Mouse (Mus musculus) heart, embryonic 14.5 days (tissue): Measurements from ENCODE around the gene Prickle2. TPM values are rescaled to one million over a fixed set of nuclear protein-coding genes. Genes with fewer than 3 reads are reported as not detected.

Experiments used
- ATAC-seq: fragments of 200-750 bp; cut with Nextera tagmentation; 2 replicates; pipeline ENCODE4 v1.8.0; 2017; ENCODE audit warnings: low read depth, moderate TSS enrichment; ENCODE audit not compliant: insufficient number of reproducible peaks, insufficient read depth, low FRiP score
- H3K27ac ChIP-seq, 2 experiments: fragments of 200-500 bp in 1 of 2; fragments of 300-500 bp in 1 of 2; sonication (generic) in 1 of 2; replicated peaks in 1 of 2; 2 replicates each; pipeline ENCODE4 v1.5.1; 2012 to 2014; ENCODE audit warnings: low read depth in 2 of 2, low read length in 2 of 2, control low read depth in 1 of 2, mild to moderate bottlenecking in 1 of 2, mixed read lengths in 1 of 2; ENCODE audit not compliant: control insufficient read depth in 1 of 2, insufficient read depth in 1 of 2
- H3K27me3 ChIP-seq: fragments of 300-500 bp; sonication (generic); 2 replicates; pipeline ENCODE4 v1.6.1; 2014; ENCODE audit warnings: mild to moderate bottlenecking, low read length, control low read depth; ENCODE audit not compliant: control insufficient read depth, insufficient read depth
- H3K36me3 ChIP-seq: fragments of 300-500 bp; sonication (generic); 2 replicates; pipeline ENCODE4 v1.6.1; 2014; ENCODE audit warnings: mild to moderate bottlenecking, control low read depth, low read length, mixed read lengths; ENCODE audit not compliant: control insufficient read depth, insufficient read depth
- H3K4me1 ChIP-seq, 2 experiments: fragments of 200-500 bp in 1 of 2; fragments of 300-500 bp in 1 of 2; sonication (generic) in 1 of 2; 2 replicates each; pipeline ENCODE4 v1.6.1; 2012 to 2014; ENCODE audit warnings: low read length in 2 of 2, control low read depth in 1 of 2, mixed read lengths in 1 of 2; ENCODE audit not compliant: control insufficient read depth in 2 of 2, insufficient read depth in 2 of 2
- H3K4me2 ChIP-seq: fragments of 300-500 bp; sonication (generic); 2 replicates; pipeline ENCODE4 v1.6.1; 2014; ENCODE audit warnings: mild to moderate bottlenecking, low read length
- H3K4me3 ChIP-seq, 2 experiments: fragments of 200-500 bp in 1 of 2; fragments of 300-500 bp in 1 of 2; sonication (generic) in 1 of 2; 2 replicates each; pipeline ENCODE4 v1.5.1; 2012 to 2014; ENCODE audit warnings: low read length in 2 of 2, mild to moderate bottlenecking in 2 of 2, control low read depth in 1 of 2, low read depth in 1 of 2, moderate library complexity in 1 of 2; ENCODE audit not compliant: control insufficient read depth in 1 of 2, insufficient read depth in 1 of 2
- H3K9ac ChIP-seq: fragments of 300-500 bp; sonication (generic); 2 replicates; pipeline ENCODE4 v1.6.1; 2014; ENCODE audit warnings: mild to moderate bottlenecking, low read length
- H3K9me3 ChIP-seq: fragments of 300-500 bp; sonication (generic); 2 replicates; pipeline ENCODE4 v1.6.1; 2016; ENCODE audit warnings: low read length, control low read depth; ENCODE audit not compliant: control insufficient read depth
- WGBS: fragments of 180-500 bp; shearing (Covaris S2); extraction: QIAGEN DNeasy Blood & Tissue Kit; methylation state at CpG from one replicate; pipeline ENCODE4 v1.1.7; 2014; 5-methylcytosine and 5-hydroxymethylcytosine counted together
- polyA plus RNA-seq: library from polyadenylated mRNA; unstranded; fragments of >200 nt; fragmentation: Nextera tagmentation; extraction: Ambion mirVana; gene quantifications from 2 replicates; pipeline ENCODE4 v1.2.1, GENCODE M21; 2014

Prickle2 gene
- polyA plus RNA-seq, 1 experiment from 2014 or later: 5.8 TPM

DNA sequence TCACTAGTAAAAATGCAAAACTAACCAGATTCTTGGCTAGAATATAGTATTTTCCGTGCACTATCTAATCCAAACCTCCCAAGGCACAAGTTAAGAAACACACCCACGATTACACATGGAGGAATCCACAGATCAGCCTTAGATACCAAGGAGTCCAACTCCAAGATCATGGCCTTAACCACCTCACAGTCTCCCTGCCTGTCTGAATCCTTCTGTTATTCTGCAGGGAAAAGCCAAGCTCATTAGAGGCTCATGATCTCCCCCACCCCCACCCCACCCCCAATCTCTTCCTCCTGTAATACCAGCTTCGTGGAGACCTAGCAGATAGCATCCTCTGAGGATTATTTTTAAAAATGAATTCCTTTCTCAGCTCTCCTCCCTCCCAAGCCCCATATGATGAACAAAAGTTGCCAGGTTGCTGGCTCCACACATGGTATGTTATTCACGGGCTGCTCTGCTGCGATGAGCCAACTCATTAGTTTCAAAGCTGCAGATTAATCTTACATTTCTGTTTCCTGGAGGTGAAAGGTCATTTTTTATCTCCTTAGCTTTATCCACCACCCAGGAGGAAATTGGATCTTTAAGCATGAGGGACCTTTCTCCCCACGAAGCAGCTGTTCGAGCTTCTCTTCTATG lies 21.5 kb upstream of the Prickle2 start:
- H3K27ac ChIP-seq: no peak overlapping the region
- H3K9ac ChIP-seq: no peak overlapping the region
- 19% methylated on average over 7 of the region's 7 CpGs for WGBS
- no peaks in the 10 kb centered on the region for H3K9me3 ChIP-seq
- no peaks in the 10 kb centered on the region for H3K36me3 ChIP-seq
- no peak overlapping the region for H3K4me2 ChIP-seq
- no peak for ATAC-seq
- no peaks in the 10 kb centered on the region for H3K27me3 ChIP-seq
- no peak overlapping the region for H3K4me3 ChIP-seq
- H3K4me1 ChIP-seq: peaks cover 3 to 4% of the 10 kb centered on the region in 2 experiments; a peak in 1 of 4 replicates

DNA sequence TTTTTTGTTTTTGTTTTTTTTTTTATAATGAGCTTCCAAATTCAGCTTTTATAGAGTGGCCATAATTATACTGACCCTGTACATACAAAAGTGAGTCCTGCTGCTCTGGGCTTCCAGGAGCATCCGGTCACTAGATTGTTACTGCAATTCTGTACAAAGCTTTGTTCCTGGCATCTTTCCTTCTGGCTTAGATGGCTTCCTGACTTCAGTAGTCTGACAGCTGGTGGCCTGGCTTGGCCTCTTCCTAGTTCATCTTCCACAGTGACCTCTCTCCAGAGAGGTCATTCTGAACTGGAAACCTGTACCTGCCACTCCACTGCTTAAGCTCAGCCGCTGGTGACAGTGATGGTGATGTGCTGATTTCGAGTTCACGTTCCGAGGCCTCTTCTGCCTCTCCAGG lies 20.2 kb upstream of the Prickle2 start:
- H3K4me2 ChIP-seq: no peak overlapping the region
- H3K9ac ChIP-seq: no peak overlapping the region
- H3K27me3 ChIP-seq: no peaks in the 10 kb centered on the region
- no peak overlapping the region for H3K27ac ChIP-seq
- no peaks in the 10 kb centered on the region for H3K9me3 ChIP-seq
- H3K4me3 ChIP-seq: no peak overlapping the region
- H3K4me1 ChIP-seq: peaks cover 3 to 4% of the 10 kb centered on the region in 2 experiments; a peak in 1 of 4 replicates
- 63% methylated on average over 5 of the region's 5 CpGs for WGBS
- no peak for ATAC-seq
- H3K36me3 ChIP-seq: no peaks in the 10 kb centered on the region

DNA sequence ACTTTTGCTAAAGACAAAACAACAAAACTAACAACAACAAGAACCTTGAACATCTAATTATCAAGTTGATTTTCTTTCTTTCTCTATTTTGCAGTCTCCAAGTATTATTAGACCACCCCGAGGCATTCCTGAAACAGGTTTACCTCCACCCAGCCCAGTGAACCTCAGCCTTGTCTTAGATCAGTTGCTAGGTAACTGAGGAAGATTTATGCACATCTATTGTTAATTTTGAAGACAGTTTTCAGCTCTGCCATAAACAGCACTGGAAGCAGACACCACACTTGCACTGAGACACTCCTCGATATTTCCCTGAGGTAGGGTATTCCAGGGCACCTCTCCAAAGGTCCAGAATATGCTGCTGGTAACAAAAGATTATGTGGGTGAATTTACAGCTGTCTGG lies 18.4 kb upstream of the Prickle2 start:
- Histone ChIP-seq H3K36me3 (no peaks in the 10 kb centered on the region), H3K27ac (no peak overlapping the region), H3K9ac (no peak overlapping the region), H3K9me3 (no peaks in the 10 kb centered on the region), H3K27me3 (no peaks in the 10 kb centered on the region), H3K4me2 (no peak overlapping the region), H3K4me3 (no peak overlapping the region), H3K4me1 (peaks cover 3 to 4% of the 10 kb centered on the region in 2 experiments; a peak in 1 of 4 replicates)
- 80% methylated on average over 2 of the region's 2 CpGs for WGBS
- no peak for ATAC-seq

DNA sequence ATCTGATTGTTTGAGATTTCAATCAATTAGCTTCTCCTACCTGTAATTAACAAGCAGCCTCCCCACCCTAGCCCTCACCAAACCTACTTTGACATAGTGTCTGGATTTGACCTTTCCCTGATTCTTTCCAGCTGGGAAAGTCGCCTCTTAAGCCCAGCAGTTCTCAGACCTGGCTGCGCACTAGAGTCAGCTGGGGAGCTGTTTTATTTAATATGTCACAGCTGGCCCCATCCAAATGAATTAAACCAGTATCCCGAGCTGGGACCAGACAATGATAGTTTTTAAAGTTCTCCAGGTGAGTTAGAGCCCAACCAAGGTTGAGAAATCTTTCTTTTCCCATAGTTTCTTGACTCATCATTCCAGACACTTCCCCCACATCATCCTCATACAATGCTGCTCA lies 9.9 kb upstream of the Prickle2 start:
- no peak overlapping the region for H3K4me2 ChIP-seq
- no peak overlapping the region for H3K4me3 ChIP-seq
- H3K9me3 ChIP-seq: no peaks in the 10 kb centered on the region
- 56% methylated on average over 3 of the region's 3 CpGs for WGBS
- no peak for ATAC-seq
- no peaks in the 10 kb centered on the region for H3K27me3 ChIP-seq
- no peaks in the 10 kb centered on the region for H3K36me3 ChIP-seq
- H3K27ac ChIP-seq: no peak overlapping the region
- no peaks in the 10 kb centered on the region for H3K4me1 ChIP-seq
- no peak overlapping the region for H3K9ac ChIP-seq

DNA sequence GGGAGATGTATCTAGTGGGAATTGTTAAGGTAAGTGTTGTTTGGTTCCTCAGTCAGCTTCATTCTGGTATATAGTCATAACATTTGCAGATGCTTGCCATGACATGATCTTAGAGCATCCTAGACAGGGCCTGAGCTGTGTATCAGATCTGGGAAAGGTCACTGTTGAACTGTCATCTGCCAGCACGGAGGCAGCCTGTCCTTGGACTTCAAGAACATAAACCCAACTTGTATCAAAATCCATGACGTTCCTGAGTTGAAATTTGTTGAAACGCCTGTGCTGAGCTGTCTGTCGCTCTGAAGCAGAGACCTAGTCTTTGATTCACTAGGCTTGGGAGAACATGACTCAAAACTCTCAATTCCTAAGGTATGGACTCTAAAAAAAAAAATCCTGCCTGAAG lies 8.8 kb upstream of the Prickle2 start:
- Histone ChIP-seq H3K9me3 (no peaks in the 10 kb centered on the region), H3K9ac (no peak overlapping the region), H3K27ac (no peak overlapping the region), H3K36me3 (no peaks in the 10 kb centered on the region), H3K27me3 (no peaks in the 10 kb centered on the region), H3K4me3 (no peak overlapping the region), H3K4me2 (no peak overlapping the region), H3K4me1 (no peaks in the 10 kb centered on the region)
- ATAC-seq: no peak
- 79% methylated on average over 4 of the region's 4 CpGs for WGBS

DNA sequence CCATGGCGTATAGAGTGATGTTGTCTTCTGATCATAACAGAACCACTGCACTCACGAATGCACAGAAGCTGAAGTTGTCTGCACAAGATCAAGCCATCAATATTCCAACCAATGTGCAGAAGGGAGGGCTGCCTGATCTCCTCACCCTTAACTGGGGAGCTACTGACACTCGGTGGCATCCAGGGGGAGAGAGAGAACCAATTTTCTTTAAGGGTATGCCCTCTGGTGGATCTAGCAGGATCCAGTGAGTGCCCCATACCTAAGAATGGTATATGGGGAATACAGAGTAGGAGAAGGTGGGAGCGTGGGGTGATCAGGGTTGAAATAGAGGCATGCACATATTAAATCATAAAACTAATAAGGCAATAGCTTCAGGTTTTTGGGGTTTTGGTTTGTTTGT lies 2.2 kb upstream of the Prickle2 start:
- WGBS: 57% methylated on average over 4 of the region's 4 CpGs

DNA sequence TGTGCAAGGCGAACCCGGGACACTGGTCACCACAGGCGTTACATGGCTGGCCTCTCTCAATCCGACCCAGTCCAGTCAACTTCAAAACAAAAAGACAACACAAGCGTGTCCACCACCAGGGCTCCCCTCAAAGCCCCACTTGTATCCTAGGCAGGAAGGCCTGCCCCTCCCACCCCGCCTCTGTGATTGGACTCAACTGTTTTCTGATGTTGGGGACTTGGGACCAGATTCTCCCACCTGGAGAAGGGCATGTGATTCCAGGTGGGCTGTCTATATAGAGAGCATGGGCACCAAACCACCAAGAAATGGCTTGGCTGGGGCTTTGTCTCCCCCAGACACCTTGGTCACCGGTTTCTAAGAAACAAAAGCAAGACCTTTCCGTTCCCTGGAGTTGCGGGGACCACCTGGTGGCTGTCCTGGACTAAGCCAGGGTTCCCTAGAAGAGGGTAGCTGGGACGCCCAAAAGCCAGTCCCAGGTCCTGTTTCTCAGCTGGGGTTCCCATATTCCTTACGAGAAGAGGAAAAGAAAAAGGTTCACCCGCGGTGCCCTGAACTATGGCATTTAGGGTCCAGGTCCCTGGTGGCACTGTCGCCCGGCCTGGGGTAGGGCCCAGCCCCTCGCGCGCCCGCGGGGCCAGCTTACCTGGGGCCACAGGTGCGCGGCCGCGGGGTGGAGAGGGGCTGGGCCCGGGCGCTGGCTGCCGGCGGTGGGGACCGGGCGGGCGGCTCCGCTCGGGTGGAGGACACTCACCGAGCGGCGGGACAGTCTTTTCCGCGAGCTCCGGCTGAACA lies 406 bp downstream of the Prickle2 start:
- Histone ChIP-seq H3K9me3 (no peaks in the 10 kb centered on the region), H3K9ac (peak overlapping the region; percentile 73), H3K4me2 (peak overlapping the region; percentile 98), H3K4me3 (peak overlapping the region; percentile 72 to 80), H3K4me1 (peaks cover 5 to 6% of the 10 kb centered on the region in 2 experiments; a peak in 3 of 4 replicates), H3K36me3 (no peaks in the 10 kb centered on the region), H3K27ac (no peak overlapping the region), H3K27me3 (peaks cover 9% of the 10 kb centered on the region; the same call in 1 of the 2 replicates)
- ATAC-seq: 0 out of 2 replicates have a peak, but pooled peaks have one; percentile 9
- WGBS: 4% methylated on average over 39 of the region's 39 CpGs

More for the DNA sequence above, 2.2 kb upstream of the Prickle2 start:
- no peak overlapping the region for H3K27ac ChIP-seq
- peaks cover 5 to 6% of the 10 kb centered on the region in 2 experiments; a peak in 3 of 4 replicates for H3K4me1 ChIP-seq
- no peak overlapping the region for H3K4me3 ChIP-seq
- H3K9me3 ChIP-seq: no peaks in the 10 kb centered on the region
- H3K9ac ChIP-seq: no peak overlapping the region
- peaks cover 9% of the 10 kb centered on the region; the same call in 1 of the 2 replicates for H3K27me3 ChIP-seq
- ATAC-seq: no peak
- H3K36me3 ChIP-seq: no peaks in the 10 kb centered on the region
- no peak overlapping the region for H3K4me2 ChIP-seq
